Mouse (Mus musculus) neural tube, embryonic 14.5 days (tissue): ENCODE measurements around the gene Klhl25. TPM values are rescaled to one million over a fixed set of nuclear protein-coding genes. Genes with fewer than 3 reads are reported as not detected.
"Not testable (repeated sequence)": the region's sequence is repeated elsewhere in the genome, so short reads cannot be mapped to it uniquely, and the experiment has no call there.

Experiments
- ATAC-seq: fragments of 200-750 bp; cut with Nextera tagmentation; 2 replicates; pipeline ENCODE4 v1.8.0; 2017; ENCODE audit warnings: low read depth, mild to moderate bottlenecking, moderate TSS enrichment, moderate library complexity
- H3K27ac ChIP-seq: fragments of 300-500 bp; sonication (generic); 2 replicates; pipeline ENCODE4 v1.5.1; 2014; ENCODE audit warnings: low read depth, mild to moderate bottlenecking, control low read depth, low read length, moderate library complexity, mixed read lengths
- H3K27me3 ChIP-seq: fragments of 300-500 bp; sonication (generic); 2 replicates; pipeline ENCODE4 v1.6.1; 2014; ENCODE audit warnings: low read length; ENCODE audit not compliant: control insufficient read depth, insufficient read depth
- H3K36me3 ChIP-seq: fragments of 300-500 bp; sonication (generic); 2 replicates; pipeline ENCODE4 v1.6.1; 2014; ENCODE audit warnings: low read length, mixed read lengths; ENCODE audit not compliant: control insufficient read depth, insufficient read depth
- H3K4me1 ChIP-seq: fragments of 300-500 bp; sonication (generic); 2 replicates; pipeline ENCODE4 v1.6.1; 2014; ENCODE audit warnings: low read length; ENCODE audit not compliant: control insufficient read depth, insufficient read depth
- H3K4me2 ChIP-seq: fragments of 300-500 bp; sonication (generic); 2 replicates; pipeline ENCODE4 v1.6.1; 2014; ENCODE audit warnings: mild to moderate bottlenecking, low read depth, low read length, control low read depth
- H3K4me3 ChIP-seq: fragments of 300-500 bp; sonication (generic); 2 replicates; pipeline ENCODE4 v1.5.1; 2014; ENCODE audit warnings: low read depth, low read length, control low read depth, mixed read lengths
- H3K9ac ChIP-seq: fragments of 300-500 bp; sonication (generic); replicated peaks from 2 replicates; pipeline ENCODE4 v1.6.1; 2014; ENCODE audit warnings: low read depth, mild to moderate bottlenecking, control low read depth, low read length, mixed read lengths
- H3K9me3 ChIP-seq: fragments of 300-500 bp; sonication (generic); 2 replicates; pipeline ENCODE4 v1.6.1; 2016; ENCODE audit warnings: low read length; ENCODE audit not compliant: control insufficient read depth
- WGBS: fragments of 180-500 bp; shearing (Covaris S2); extraction: QIAGEN DNeasy Blood & Tissue Kit; methylation state at CpG from one replicate; pipeline ENCODE4 v1.1.7; 2014; 5-methylcytosine and 5-hydroxymethylcytosine counted together
- polyA plus RNA-seq: library from polyadenylated mRNA; unstranded; fragments of >200 nt; fragmentation: Nextera tagmentation; extraction: Ambion mirVana; gene quantifications from 2 replicates; pipeline ENCODE4 v1.2.1, GENCODE M21; 2014

Gene Klhl25
- polyA plus RNA-seq, 1 experiment from 2014 or later, result 22.1 TPM

DNA sequence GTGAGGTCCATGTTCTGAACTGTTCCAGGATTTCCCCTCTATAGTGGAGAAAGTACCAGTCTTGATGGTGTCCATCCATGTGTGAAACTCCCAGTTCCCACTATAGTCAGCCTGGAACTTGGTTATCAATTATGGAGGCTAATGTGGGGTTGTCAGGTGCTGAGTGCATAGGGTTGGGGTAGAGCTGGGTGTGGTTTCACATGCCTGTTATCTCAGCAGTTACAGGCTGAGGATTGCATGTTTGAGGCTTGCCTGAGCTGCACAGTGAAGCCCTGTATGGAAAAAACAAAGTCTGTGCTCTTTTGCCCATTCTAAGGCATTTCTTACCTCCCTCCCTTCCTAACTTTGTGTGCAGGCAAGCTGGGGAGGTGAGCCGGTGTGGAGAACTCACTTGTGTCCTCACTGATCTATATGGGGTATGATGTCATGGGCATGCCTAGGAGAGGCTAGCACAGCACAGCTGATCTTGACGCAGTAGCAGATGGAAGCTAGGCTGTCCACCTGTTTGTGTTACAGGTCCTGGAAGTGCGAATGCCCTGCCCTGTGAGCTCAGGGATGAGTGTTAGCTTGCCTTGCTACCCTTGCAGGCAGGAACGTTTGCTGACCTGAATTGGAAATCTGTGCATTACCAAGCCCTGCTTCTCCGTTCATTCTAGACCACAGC lies 15.3 kb downstream of the Klhl25 start:
- H3K4me3 ChIP-seq, H3K4me1 ChIP-seq, H3K4me2 ChIP-seq, H3K27me3 ChIP-seq, H3K9ac ChIP-seq, H3K9me3 ChIP-seq, ATAC-seq, H3K27ac ChIP-seq: not testable (repeated sequence)
- WGBS, result 95% methylated on average over 5 of the region's 5 CpGs
- peaks cover 15% of the 10 kb centered on the region for H3K36me3 ChIP-seq

DNA sequence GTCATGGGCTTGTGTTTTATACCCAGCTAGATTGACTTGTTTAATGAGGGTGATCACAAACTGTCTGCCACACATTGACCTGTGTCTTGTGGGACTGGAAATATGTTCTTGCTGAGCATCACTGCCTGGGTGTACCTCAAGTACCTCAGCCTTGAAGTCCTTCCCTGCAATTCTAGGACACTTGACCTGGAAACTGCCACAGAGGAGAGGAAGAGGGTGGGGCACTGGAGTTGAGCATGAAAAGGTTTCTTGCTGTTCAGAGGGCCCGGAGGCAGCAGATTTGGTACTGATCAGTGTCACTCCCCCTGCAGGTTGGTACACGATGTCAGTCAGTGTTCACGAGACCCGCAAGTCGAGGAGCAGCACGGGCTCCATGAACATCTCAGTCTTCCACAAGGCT lies 16.9 kb downstream of the Klhl25 start:
- 95% methylated on average over 6 of the region's 6 CpGs for WGBS
- Histone ChIP-seq H3K36me3 (peaks cover 19% of the 10 kb centered on the region), H3K27ac (no peak overlapping the region), H3K9ac (no peak overlapping the region), H3K27me3 (no peaks in the 10 kb centered on the region), H3K9me3 (no peaks in the 10 kb centered on the region), H3K4me1 (no peaks in the 10 kb centered on the region), H3K4me2 (no peak overlapping the region), H3K4me3 (no peak overlapping the region)
- ATAC-seq, result no peak

DNA sequence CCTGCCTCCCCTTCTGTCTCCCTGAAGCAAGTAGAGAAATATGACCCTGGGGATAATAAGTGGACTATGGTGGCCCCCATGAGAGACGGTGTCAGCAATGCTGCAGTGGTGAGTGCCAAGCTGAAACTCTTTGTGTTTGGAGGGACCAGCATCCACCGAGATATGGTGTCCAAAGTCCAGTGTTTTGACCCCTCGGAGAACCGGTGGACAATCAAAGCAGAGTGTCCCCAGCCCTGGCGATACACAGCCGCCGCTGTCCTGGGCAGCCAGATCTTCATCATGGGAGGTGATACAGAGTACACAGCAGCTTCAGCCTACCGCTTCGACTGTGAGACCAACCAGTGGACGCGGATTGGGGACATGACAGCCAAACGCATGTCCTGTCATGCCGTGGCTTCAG lies 18.4 kb downstream of the Klhl25 start:
- Histone ChIP-seq H3K9me3 (no peaks in the 10 kb centered on the region), H3K4me3 (no peak overlapping the region), H3K27me3 (no peaks in the 10 kb centered on the region), H3K4me1 (no peaks in the 10 kb centered on the region), H3K4me2 (no peak overlapping the region), H3K36me3 (peaks cover 19% of the 10 kb centered on the region), H3K9ac (no peak overlapping the region), H3K27ac (no peak overlapping the region)
- no peak for ATAC-seq
- WGBS, result 94% methylated on average over 13 of the region's 13 CpGs

DNA sequence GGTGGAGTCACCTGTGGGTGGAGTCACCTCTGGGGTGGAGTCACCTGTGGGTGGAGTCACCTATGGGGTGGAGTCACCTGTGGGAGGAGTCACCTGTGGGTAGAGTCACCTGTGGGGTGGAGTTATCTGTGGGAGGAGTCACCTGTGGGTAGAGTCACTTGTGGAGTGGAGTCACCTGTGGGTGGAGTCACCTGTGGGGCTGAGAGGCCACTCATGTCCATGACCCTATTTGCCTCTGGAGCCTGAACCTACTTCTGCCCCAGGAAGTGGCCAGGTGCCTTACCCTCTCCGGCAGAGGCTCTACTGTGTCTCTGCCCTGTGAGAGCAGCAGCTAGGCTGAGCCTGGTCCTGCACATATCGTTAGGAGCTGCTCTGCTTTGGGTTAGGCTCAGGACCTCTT lies 20.6 kb downstream of the Klhl25 start:
- H3K27me3 ChIP-seq, result no peaks in the 10 kb centered on the region
- H3K9me3 ChIP-seq, result no peaks in the 10 kb centered on the region
- H3K36me3 ChIP-seq, result peaks cover 19% of the 10 kb centered on the region
- no peak for ATAC-seq
- no peak overlapping the region for H3K9ac ChIP-seq
- no peaks in the 10 kb centered on the region for H3K4me1 ChIP-seq
- 82% methylated on average over 2 of the region's 2 CpGs for WGBS
- no peak overlapping the region for H3K4me3 ChIP-seq
- H3K4me2 ChIP-seq, result no peak overlapping the region
- H3K27ac ChIP-seq, result no peak overlapping the region

DNA sequence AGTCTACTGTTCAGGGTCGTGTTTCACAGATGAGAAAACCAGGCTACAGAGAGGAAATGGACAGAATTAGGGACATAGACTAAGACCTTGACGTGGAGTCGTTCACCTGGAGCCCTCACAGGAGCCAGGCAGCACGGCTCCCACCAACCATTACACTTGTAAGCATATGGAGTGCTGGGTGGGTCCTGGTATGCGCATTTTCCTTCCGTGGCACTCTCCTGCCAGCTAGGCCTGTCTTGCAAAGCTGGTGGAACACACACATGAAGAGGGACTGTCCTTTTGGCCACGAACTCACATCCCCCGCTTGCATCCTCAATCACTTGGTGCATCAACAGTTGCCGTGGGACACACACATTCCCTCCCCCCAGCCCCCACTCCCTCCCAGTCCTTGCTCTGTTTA lies 22.4 kb downstream of the Klhl25 start:
- no peak overlapping the region for H3K9ac ChIP-seq
- no peaks in the 10 kb centered on the region for H3K9me3 ChIP-seq
- no peaks in the 10 kb centered on the region for H3K4me1 ChIP-seq
- peaks cover 22% of the 10 kb centered on the region for H3K36me3 ChIP-seq
- no peaks in the 10 kb centered on the region for H3K27me3 ChIP-seq
- no peak for ATAC-seq
- no peak overlapping the region for H3K27ac ChIP-seq
- no peak overlapping the region for H3K4me2 ChIP-seq
- H3K4me3 ChIP-seq, result no peak overlapping the region
- WGBS, result 78% methylated on average over 9 of the region's 9 CpGs

DNA sequence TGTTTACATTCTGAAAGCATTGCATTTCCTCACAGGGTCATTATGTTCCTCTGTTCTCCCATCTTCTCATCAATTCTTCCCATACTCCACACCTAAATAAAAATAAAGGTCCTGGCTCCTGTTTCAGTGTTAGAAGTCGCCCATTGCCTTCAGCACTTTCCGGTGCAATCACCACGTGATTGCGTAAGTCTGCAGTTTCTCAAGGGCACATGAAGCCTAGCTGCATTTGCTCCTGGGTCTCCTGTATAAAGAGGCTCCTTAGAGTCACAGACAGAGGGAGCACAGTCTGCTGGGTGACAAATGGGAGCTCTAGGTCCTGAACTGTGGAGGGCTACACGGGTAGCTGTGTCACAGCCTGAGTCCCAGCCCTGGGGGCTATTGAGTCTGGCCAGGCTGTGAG lies 24.1 kb downstream of the Klhl25 start:
- no peaks in the 10 kb centered on the region for H3K9me3 ChIP-seq
- no peak overlapping the region for H3K27ac ChIP-seq
- H3K27me3 ChIP-seq, result no peaks in the 10 kb centered on the region
- peaks cover 7% of the 10 kb centered on the region for H3K36me3 ChIP-seq
- WGBS, result 77% methylated on average over 5 of the region's 5 CpGs
- H3K9ac ChIP-seq, result no peak overlapping the region
- no peaks in the 10 kb centered on the region for H3K4me1 ChIP-seq
- no peak overlapping the region for H3K4me2 ChIP-seq
- no peak overlapping the region for H3K4me3 ChIP-seq
- ATAC-seq, result peak; percentile 38; the same call in 1 of the 2 replicates

DNA sequence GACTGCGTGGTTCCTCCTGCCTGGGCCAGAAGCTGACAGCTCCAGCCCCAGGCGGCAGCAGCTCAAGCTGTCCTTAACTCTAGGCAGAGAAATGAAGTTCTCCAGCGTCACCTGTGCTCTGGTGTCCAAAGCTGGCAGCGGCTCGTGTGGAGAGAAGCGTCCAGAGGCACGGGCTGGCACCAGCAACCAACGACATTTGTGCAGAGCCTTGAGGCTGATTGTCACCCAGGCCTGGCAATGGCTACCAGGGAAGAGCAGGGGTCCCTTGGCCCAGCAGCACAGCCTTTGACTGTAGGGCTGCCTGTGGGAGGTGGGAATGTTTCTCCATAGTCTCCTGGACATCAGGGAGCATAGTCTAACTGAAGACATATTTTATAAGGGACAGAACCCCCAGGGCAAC lies 24.6 kb downstream of the Klhl25 start:
- ATAC-seq, result no peak
- H3K9me3 ChIP-seq, result no peaks in the 10 kb centered on the region
- H3K4me2 ChIP-seq, result no peak overlapping the region
- peaks cover 7% of the 10 kb centered on the region for H3K36me3 ChIP-seq
- no peaks in the 10 kb centered on the region for H3K4me1 ChIP-seq
- WGBS, result 89% methylated on average over 8 of the region's 8 CpGs
- no peak overlapping the region for H3K4me3 ChIP-seq
- H3K27me3 ChIP-seq, result no peaks in the 10 kb centered on the region
- no peak overlapping the region for H3K27ac ChIP-seq
- H3K9ac ChIP-seq, result no peak overlapping the region

DNA sequence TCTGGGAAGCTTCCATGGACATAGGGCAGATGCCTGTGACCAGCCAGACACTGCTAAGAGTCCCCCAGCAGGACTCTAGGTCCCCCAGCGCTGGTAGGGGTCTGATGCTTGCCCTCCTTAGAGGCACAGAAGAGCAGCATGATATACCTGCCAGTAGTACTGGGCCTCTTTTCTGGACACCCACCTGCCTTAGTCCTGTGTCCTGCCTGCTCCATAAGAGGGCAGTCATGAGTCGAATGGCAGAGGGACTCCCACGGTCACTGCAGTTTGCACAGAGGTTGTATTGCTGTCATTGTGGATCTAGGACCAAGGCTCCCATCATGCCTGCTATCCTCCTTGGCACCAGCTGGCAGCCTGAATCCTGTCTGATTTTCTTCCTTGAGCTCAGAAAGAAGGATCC lies 25.1 kb downstream of the Klhl25 start:
- H3K4me1 ChIP-seq, result no peaks in the 10 kb centered on the region
- peaks cover 7% of the 10 kb centered on the region for H3K36me3 ChIP-seq
- no peak overlapping the region for H3K4me3 ChIP-seq
- H3K4me2 ChIP-seq, result no peak overlapping the region
- no peak overlapping the region for H3K9ac ChIP-seq
- H3K27ac ChIP-seq, result no peak overlapping the region
- 81% methylated on average over 3 of the region's 3 CpGs for WGBS
- no peak for ATAC-seq
- H3K9me3 ChIP-seq, result no peaks in the 10 kb centered on the region
- no peaks in the 10 kb centered on the region for H3K27me3 ChIP-seq

DNA sequence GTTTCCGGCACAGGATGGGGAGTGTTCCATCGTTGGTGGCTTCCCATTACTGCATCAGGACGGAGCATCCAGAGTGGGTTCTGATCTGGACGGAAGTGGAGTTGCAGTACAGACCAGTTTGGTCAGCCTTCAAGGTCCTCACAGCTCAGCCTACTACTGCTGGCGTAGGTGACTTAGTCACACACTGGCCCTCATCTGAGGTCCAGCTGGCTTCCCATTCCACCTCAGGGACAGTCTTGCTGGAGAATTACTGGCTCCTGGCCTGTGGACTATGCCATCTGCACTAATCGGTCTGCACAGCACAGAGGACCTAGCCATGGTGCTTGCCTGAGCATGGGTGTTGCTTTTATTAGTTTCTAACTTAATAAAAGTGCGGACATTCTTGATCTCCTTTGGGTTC lies 25.6 kb downstream of the Klhl25 start:
- no peaks in the 10 kb centered on the region for H3K9me3 ChIP-seq
- H3K36me3 ChIP-seq, result peaks cover 7% of the 10 kb centered on the region
- no peaks in the 10 kb centered on the region for H3K27me3 ChIP-seq
- H3K4me1 ChIP-seq, result no peaks in the 10 kb centered on the region
- H3K4me2 ChIP-seq, result no peak overlapping the region
- H3K27ac ChIP-seq, result no peak overlapping the region
- WGBS, result 94% methylated on average over 7 of the region's 7 CpGs
- H3K9ac ChIP-seq, result no peak overlapping the region
- H3K4me3 ChIP-seq, result no peak overlapping the region
- ATAC-seq, result no peak
